Mouse (Mus musculus): ENCODE measurements at regions not wholly inside any gene's neighbourhood (a gene's known extent, or its start where the extent isn't known, plus 50 kb on each side); places are given as distances from the start of the nearest gene placed in this dataset.
"Not testable (repeated sequence)": the region's sequence is repeated elsewhere in the genome, so short reads cannot be mapped to it uniquely, and the experiment has no call there.

- DNase-seq (ENCODE audit: low read depth, low spot score): no peak
Observed at GRCm38 (mm10) chr3:155662280-155662679, 569.0 kb downstream of the Lrriq3 start.

- no peak for DNase-seq (ENCODE audit: low read depth, low spot score)
Observed at GRCm38 (mm10) chr3:155672558-155672957, 579.3 kb downstream of the Lrriq3 start.

- DNase-seq (ENCODE audit: low read depth, low spot score): no peak
Observed at GRCm38 (mm10) chr3:155680200-155680599, 587.0 kb downstream of the Lrriq3 start.

GRCm38 (mm10) chr3:155682921-155683813 is 589.9 kb downstream of the Lrriq3 start:
- no peak for DNase-seq (ENCODE audit: low read depth, low spot score)

- no peak for DNase-seq (ENCODE audit: low read depth, low spot score)
Observed at GRCm38 (mm10) chr3:155688358-155688757, 595.1 kb downstream of the Lrriq3 start.

- no peak for DNase-seq (ENCODE audit: low read depth, low spot score)
Observed at GRCm38 (mm10) chr3:155723011-155723510, 629.8 kb downstream of the Lrriq3 start.

- DNase-seq (ENCODE audit: low read depth, low spot score): no peak
Observed at GRCm38 (mm10) chr3:155742421-155742820, 649.2 kb downstream of the Lrriq3 start.

- not testable (repeated sequence) for DNase-seq (ENCODE audit: low read depth, low spot score)
Observed at GRCm38 (mm10) chr3:155746601-155747000, 653.4 kb downstream of the Lrriq3 start.

- DNase-seq (ENCODE audit: low read depth, low spot score): no peak
Observed at GRCm38 (mm10) chr3:155747511-155747910, 654.3 kb downstream of the Lrriq3 start.

GRCm38 (mm10) chr3:155757285-155757684 is 664.1 kb downstream of the Lrriq3 start:
- DNase-seq (ENCODE audit: low read depth, low spot score): no peak

- DNase-seq (ENCODE audit: low read depth, low spot score): no peak
Observed at GRCm38 (mm10) chr3:155776019-155776418, 682.8 kb downstream of the Lrriq3 start.

GRCm38 (mm10) chr3:155777025-155777424 is 683.8 kb downstream of the Lrriq3 start:
- DNase-seq (ENCODE audit: low read depth, low spot score): no peak

GRCm38 (mm10) chr3:155815693-155816092 is 722.5 kb downstream of the Lrriq3 start:
- DNase-seq (ENCODE audit: low read depth, low spot score): no peak

- no peak for DNase-seq (ENCODE audit: low read depth, low spot score)
Observed at GRCm38 (mm10) chr3:155824863-155825262, 731.6 kb downstream of the Lrriq3 start.

GRCm38 (mm10) chr3:155866286-155866685 is 695.3 kb upstream of the Negr1 start:
- no peak for DNase-seq (ENCODE audit: low read depth, low spot score)

GRCm38 (mm10) chr3:155875696-155876095 is 685.9 kb upstream of the Negr1 start:
- no peak for DNase-seq (ENCODE audit: low read depth, low spot score)

GRCm38 (mm10) chr3:155878401-155878800 is 683.2 kb upstream of the Negr1 start:
- no peak for DNase-seq (ENCODE audit: low read depth, low spot score)

- DNase-seq (ENCODE audit: low read depth, low spot score): no peak
Observed at GRCm38 (mm10) chr3:155880722-155881121, 680.9 kb upstream of the Negr1 start.

GRCm38 (mm10) chr3:155915981-155916380 is 645.6 kb upstream of the Negr1 start:
- DNase-seq (ENCODE audit: low read depth, low spot score): no peak

- DNase-seq (ENCODE audit: low read depth, low spot score): no peak
Observed at GRCm38 (mm10) chr3:155942896-155943295, 618.7 kb upstream of the Negr1 start.

- no peak for DNase-seq (ENCODE audit: low read depth, low spot score)
Observed at GRCm38 (mm10) chr3:155944042-155944735, 617.4 kb upstream of the Negr1 start.

GRCm38 (mm10) chr3:155945188-155945587 is 616.4 kb upstream of the Negr1 start:
- no peak for DNase-seq (ENCODE audit: low read depth, low spot score)

GRCm38 (mm10) chr3:155962496-155962895 is 599.1 kb upstream of the Negr1 start:
- DNase-seq (ENCODE audit: low read depth, low spot score): not testable (repeated sequence)

Data from embryo, embryonic 11.5 days (tissue).